Mouse (Mus musculus): ENCODE measurements around the gene Med7. TPM values are rescaled to one million over a fixed set of nuclear protein-coding genes. Genes with fewer than 3 reads are reported as not detected.
A peak's percentile ranks its signal among the peaks of the same experiment; 100 is the strongest.

Med7 gene
- polyA plus RNA-seq, 1 experiment from 2014 or later, result 61.9 TPM

GRCm38 (mm10) chr11:46435363-46435762 lies 1.4 kb upstream of the Med7 start:
- Histone ChIP-seq H3K36me3 (peaks cover 1% of the 10 kb centered on the region; the same call in 1 of the 2 replicates), H3K4me1 (peaks cover 3% of the 10 kb centered on the region), H3K4me2 (no peak overlapping the region), H3K4me3 (no peak overlapping the region), H3K27ac (no peak overlapping the region), H3K27me3 (no peaks in the 10 kb centered on the region), H3K9ac (no peak overlapping the region), H3K9me3 (no peaks in the 10 kb centered on the region)
- ATAC-seq (ENCODE audit: insufficient number of reproducible peaks, low FRiP score, low TSS enrichment, low read depth), result no peak

- H3K36me3 ChIP-seq, result peaks cover 16% of the 10 kb centered on the region; the same call in 1 of the 2 replicates
- H3K4me2 ChIP-seq, result peak overlapping the region; percentile 66
- H3K27me3 ChIP-seq, result no peaks in the 10 kb centered on the region
- peak overlapping the region; percentile 68 for H3K4me3 ChIP-seq
- WGBS, result under 1% methylated on average over 23 of the region's 23 CpGs
- H3K4me1 ChIP-seq, result peaks cover 3% of the 10 kb centered on the region
- no peak for ATAC-seq (ENCODE audit: insufficient number of reproducible peaks, low FRiP score, low TSS enrichment, low read depth)
- H3K27ac ChIP-seq, result peak overlapping the region; percentile 86; the same call in 1 of the 2 replicates
- H3K9me3 ChIP-seq, result no peaks in the 10 kb centered on the region
- H3K9ac ChIP-seq, result peak overlapping the region; percentile 67
These were observed 805 bp downstream of the Med7 start for GRCm38 (mm10) chr11:46437459-46438000.

DNA sequence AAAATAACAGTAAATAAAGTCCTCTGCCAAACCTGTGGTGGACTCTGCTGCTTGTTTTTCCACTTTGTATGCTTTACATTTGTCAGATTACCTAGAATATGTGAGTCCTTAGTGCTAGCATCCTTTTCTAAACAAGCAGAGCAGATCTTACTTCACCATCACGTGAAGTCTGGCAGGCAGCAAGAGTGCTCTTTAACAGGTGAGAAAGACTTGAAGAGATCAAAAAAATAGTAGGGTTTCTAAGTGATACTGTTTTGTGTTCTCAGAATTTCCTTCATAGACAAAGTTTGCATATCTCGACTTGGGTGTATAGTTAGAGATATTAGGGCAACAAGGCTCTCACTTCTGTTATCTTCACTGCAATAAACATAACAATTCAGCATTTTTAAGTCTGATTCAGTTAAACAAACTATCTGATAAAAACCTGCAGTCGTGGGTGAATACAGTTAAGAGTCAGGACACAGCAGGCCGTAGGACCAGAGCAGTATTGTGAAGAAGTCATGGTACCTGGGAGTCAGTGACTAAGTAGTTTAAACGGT lies 2.3 kb downstream of the Med7 start:
- Histone ChIP-seq H3K9me3 (no peaks in the 10 kb centered on the region), H3K4me2 (no peak overlapping the region), H3K27ac (no peak overlapping the region), H3K36me3 (peaks cover 16% of the 10 kb centered on the region; the same call in 1 of the 2 replicates), H3K9ac (no peak overlapping the region), H3K4me3 (no peak overlapping the region), H3K27me3 (no peaks in the 10 kb centered on the region), H3K4me1 (peaks cover 3% of the 10 kb centered on the region)
- ATAC-seq (ENCODE audit: insufficient number of reproducible peaks, low FRiP score, low TSS enrichment, low read depth), result no peak
- WGBS, result 92% methylated on average over 5 of the region's 5 CpGs

DNA sequence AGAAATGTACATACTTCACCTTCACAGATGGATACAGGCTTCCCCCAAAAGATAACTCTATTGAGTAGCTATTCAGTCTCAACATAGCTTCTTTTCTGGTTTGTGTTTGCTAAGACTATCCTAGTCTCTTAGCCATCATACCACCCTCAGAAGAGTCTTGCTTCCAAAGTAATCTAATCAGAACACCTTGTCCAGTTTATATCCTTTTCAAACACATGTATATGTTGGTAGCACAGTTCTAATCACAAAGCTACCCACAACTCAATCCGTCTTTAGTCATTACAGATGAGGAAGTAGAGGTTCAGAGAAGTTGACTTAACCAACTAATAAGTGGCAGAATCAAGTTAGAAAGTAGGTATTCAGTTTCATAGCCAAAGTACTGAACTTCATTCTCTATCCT lies 5.0 kb downstream of the Med7 start:
- H3K9me3 ChIP-seq, result no peaks in the 10 kb centered on the region
- no peak overlapping the region for H3K9ac ChIP-seq
- no peak overlapping the region for H3K27ac ChIP-seq
- no peaks in the 10 kb centered on the region for H3K27me3 ChIP-seq
- WGBS, result 100% methylated on average over 1 of the region's 1 CpGs
- no peak for ATAC-seq (ENCODE audit: insufficient number of reproducible peaks, low FRiP score, low TSS enrichment, low read depth)
- no peak overlapping the region for H3K4me3 ChIP-seq
- no peak overlapping the region for H3K4me2 ChIP-seq
- H3K36me3 ChIP-seq, result peaks cover 16% of the 10 kb centered on the region; the same call in 1 of the 2 replicates
- H3K4me1 ChIP-seq, result peaks cover 3% of the 10 kb centered on the region

DNA sequence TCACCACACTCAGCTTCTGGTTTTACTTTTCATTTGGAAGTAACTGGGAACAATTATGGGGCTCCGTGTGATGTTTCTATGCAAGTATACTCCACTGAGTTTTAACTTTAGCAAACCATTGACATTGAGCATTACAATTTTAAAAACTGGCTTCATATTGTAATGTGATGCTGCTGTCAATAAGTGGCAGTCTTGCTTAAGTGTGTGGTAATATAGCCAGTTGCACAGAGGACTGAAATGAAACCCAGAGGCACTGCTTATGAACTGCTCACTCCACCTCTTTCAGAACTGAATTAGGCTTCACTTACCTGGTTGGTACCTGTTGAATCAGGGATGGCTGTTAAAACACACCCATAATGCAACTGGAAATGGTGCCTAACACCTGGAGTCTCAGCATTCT lies 6.4 kb downstream of the Med7 start:
- Histone ChIP-seq H3K9me3 (no peaks in the 10 kb centered on the region), H3K36me3 (peaks cover 16% of the 10 kb centered on the region; the same call in 1 of the 2 replicates), H3K27ac (no peak overlapping the region), H3K4me1 (no peaks in the 10 kb centered on the region), H3K4me2 (no peak overlapping the region), H3K4me3 (no peak overlapping the region), H3K27me3 (no peaks in the 10 kb centered on the region), H3K9ac (no peak overlapping the region)
- 69% methylated on average over 1 of the region's 1 CpGs for WGBS
- ATAC-seq (ENCODE audit: insufficient number of reproducible peaks, low FRiP score, low TSS enrichment, low read depth), result no peak

- Histone ChIP-seq H3K36me3 (peaks cover 16% of the 10 kb centered on the region; the same call in 1 of the 2 replicates), H3K4me2 (no peak overlapping the region), H3K4me3 (no peak overlapping the region), H3K9me3 (no peaks in the 10 kb centered on the region), H3K27me3 (no peaks in the 10 kb centered on the region), H3K9ac (no peak overlapping the region), H3K4me1 (no peaks in the 10 kb centered on the region), H3K27ac (no peak overlapping the region)
- 86% methylated on average over 5 of the region's 5 CpGs for WGBS
- no peak for ATAC-seq (ENCODE audit: insufficient number of reproducible peaks, low FRiP score, low TSS enrichment, low read depth)
These were observed 7.3 kb downstream of the Med7 start for GRCm38 (mm10) chr11:46443979-46444378.

- H3K27me3 ChIP-seq, result no peaks in the 10 kb centered on the region
- no peaks in the 10 kb centered on the region for H3K9me3 ChIP-seq
- WGBS, result 88% methylated on average over 6 of the region's 6 CpGs
- H3K9ac ChIP-seq, result no peak overlapping the region
- H3K4me1 ChIP-seq, result no peaks in the 10 kb centered on the region
- ATAC-seq (ENCODE audit: insufficient number of reproducible peaks, low FRiP score, low TSS enrichment, low read depth), result no peak
- no peak overlapping the region for H3K27ac ChIP-seq
- H3K4me2 ChIP-seq, result no peak overlapping the region
- H3K4me3 ChIP-seq, result no peak overlapping the region
- peaks cover 9% of the 10 kb centered on the region; the same call in 1 of the 2 replicates for H3K36me3 ChIP-seq
These were observed 9.4 kb downstream of the Med7 start for GRCm38 (mm10) chr11:46446150-46446549.

GRCm38 (mm10) chr11:46447644-46448484 lies 11.1 kb downstream of the Med7 start:
- Histone ChIP-seq H3K9me3 (no peaks in the 10 kb centered on the region), H3K9ac (no peak overlapping the region), H3K4me1 (no peaks in the 10 kb centered on the region), H3K27me3 (no peaks in the 10 kb centered on the region), H3K27ac (no peak overlapping the region), H3K36me3 (no peaks in the 10 kb centered on the region), H3K4me2 (no peak overlapping the region), H3K4me3 (no peak overlapping the region)
- ATAC-seq (ENCODE audit: insufficient number of reproducible peaks, low FRiP score, low TSS enrichment, low read depth), result no peak
- WGBS, result 64% methylated on average over 13 of the region's 13 CpGs

GRCm38 (mm10) chr11:46449461-46450080 lies 12.8 kb downstream of the Med7 start:
- H3K4me2 ChIP-seq, result no peak overlapping the region
- no peak for ATAC-seq (ENCODE audit: insufficient number of reproducible peaks, low FRiP score, low TSS enrichment, low read depth)
- H3K9me3 ChIP-seq, result no peaks in the 10 kb centered on the region
- H3K27me3 ChIP-seq, result no peaks in the 10 kb centered on the region
- no peak overlapping the region for H3K27ac ChIP-seq
- 84% methylated on average over 11 of the region's 11 CpGs for WGBS
- H3K4me1 ChIP-seq, result no peaks in the 10 kb centered on the region
- H3K36me3 ChIP-seq, result no peaks in the 10 kb centered on the region
- H3K9ac ChIP-seq, result no peak overlapping the region
- no peak overlapping the region for H3K4me3 ChIP-seq

DNA sequence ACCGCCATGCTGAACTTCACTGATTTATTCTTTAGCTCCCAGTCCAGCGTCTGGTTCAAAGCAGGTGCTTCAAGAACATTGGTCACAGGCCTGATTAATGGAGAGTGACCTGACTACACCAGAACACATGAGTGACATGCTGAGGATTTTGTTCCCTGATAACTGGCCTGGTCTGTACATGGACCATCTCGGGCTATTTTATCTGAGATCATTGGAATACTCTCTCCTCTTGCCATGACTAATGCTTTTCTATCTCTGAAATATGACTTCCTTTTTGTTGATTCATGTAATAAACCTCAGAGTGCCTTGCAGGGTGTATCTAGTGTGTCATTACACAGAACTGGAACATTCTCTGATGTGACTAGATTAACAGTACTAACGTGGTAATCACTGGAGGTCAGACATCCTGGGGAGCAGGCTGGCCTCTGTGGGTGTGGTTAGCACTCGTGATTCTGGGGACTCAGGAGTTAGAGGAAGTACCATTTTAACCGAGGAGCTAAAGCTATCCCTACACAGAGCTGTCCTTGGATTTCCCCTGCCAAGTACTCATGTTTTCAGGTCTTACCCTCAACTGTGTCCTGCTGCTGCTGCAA lies 17.8 kb downstream of the Med7 start, which contains the start of gene Havcr2:
Havcr2 (plus strand) TSS at position 483 of the 593 bp plus-strand sequence.
- no peak for ATAC-seq (ENCODE audit: insufficient number of reproducible peaks, low FRiP score, low TSS enrichment, low read depth)
- H3K27me3 ChIP-seq, result no peaks in the 10 kb centered on the region

DNA sequence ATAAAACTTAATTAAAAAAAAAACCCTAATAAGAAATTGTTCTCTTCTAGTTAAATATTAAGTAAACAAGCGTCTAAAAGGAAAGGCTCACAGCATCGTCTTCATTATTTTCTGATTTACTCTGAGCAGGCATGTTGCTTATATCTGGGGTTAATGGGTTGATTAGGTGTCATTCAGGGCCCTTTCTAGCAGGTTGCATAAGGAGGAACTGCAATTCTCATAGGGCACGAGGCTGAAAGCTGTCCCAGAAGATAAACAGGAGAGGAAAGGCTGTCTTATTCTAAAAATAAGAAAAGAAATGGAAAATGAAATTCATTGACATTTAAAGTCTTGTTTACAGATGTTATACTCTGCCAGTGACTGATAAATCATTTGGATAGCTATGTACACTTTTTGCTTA lies 23.2 kb downstream of the Med7 start:
- Histone ChIP-seq H3K9me3 (no peaks in the 10 kb centered on the region), H3K27me3 (no peaks in the 10 kb centered on the region), H3K9ac (no peak overlapping the region), H3K4me1 (no peaks in the 10 kb centered on the region), H3K4me2 (no peak overlapping the region), H3K27ac (no peak overlapping the region), H3K4me3 (no peak overlapping the region), H3K36me3 (no peaks in the 10 kb centered on the region)
- WGBS, result 63% methylated on average over 3 of the region's 3 CpGs
- ATAC-seq (ENCODE audit: insufficient number of reproducible peaks, low FRiP score, low TSS enrichment, low read depth), result no peak

More for the DNA sequence above, 17.8 kb downstream of the Med7 start, which contains the start of gene Havcr2:
- 67% methylated on average over 6 of the region's 6 CpGs for whole genome bisulfite sequencing
- Histone ChIP-seq H3K4me2 (no peak within 1 kb of the TSS), H3K9ac (no peak within 1 kb of the TSS), H3K4me3 (no peak within 1 kb of the TSS), H3K9me3 (no peaks in the 10 kb centered on the region), H3K4me1 (no peaks in the 10 kb centered on the region), H3K27ac (no peak within 1 kb of the TSS), H3K36me3 (no peaks in the 10 kb centered on the region)
